Mouse (Mus musculus): ENCODE data around the gene Xiap.

DNA sequence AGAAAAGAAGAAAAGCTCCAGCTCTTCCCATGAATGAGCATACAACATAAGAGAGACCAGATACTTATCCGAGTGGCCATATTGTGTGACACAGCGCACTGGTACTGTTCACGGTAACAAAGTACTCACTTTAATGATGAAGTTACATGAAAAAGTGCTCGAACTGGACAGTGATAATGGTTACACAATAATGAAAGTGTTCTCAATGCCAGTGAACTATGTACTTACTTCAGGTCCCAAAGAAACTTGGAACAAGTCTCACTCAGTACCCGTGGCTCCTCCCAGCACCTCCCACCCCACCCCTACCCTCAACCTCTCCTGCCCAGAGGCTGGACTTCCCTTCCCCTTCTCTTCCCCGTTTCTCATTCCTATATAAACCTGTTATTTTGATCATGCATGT lies 5.6 kb downstream of the Xiap start:
- TF ChIP-seq CTCF (IDR thresholded peaks at IDR 0.05) (no peak), EP300 (IDR thresholded peaks at IDR 0.05) (no peak)

Measured in lung, postnatal 0 days (tissue).